Mouse (Mus musculus): ENCODE data around the gene Zmynd10. TPM values are rescaled to one million over a fixed set of nuclear protein-coding genes. Genes with fewer than 3 reads are reported as not detected.

Gene Zmynd10
- polyA plus RNA-seq, 1 experiment: 0.84 TPM

GRCm38 (mm10) chr9:107593101-107593976, 46.2 kb downstream of the Zmynd10 start:
- WGBS: 88% methylated on average over 11 of the region's 11 CpGs
- no peaks in the 10 kb centered on the region for H3K27me3 ChIP-seq (ENCODE audit: control insufficient read depth, insufficient read depth, low read length)
- peak overlapping the region; percentile 9; the same call in 1 of the 2 replicates for H3K27ac ChIP-seq (ENCODE audit: insufficient read depth, low read length)
- no peaks in the 10 kb centered on the region; the same call in 1 of the 2 replicates for H3K4me1 ChIP-seq (ENCODE audit: control insufficient read depth, insufficient read depth, insufficient read length)
- DNase-seq (ENCODE audit: low read depth in 1 of 2, low spot score in 2 of 2): no peak
- no peak overlapping the region for H3K4me3 ChIP-seq (ENCODE audit: extremely low read depth, insufficient read depth, insufficient read length)
- no peak for TF ChIP-seq CTCF (IDR thresholded peaks at IDR 0.05; ENCODE audit: extremely low read depth, insufficient read depth, insufficient read length, insufficient replicate concordance)
- TF ChIP-seq POLR2A (IDR thresholded peaks at IDR 0.05; ENCODE audit: low read depth, low read length): no peak
- H3K36me3 ChIP-seq (ENCODE audit: control insufficient read depth, insufficient read depth, low read length): peaks cover 27% of the 10 kb centered on the region

GRCm38 (mm10) chr9:107594281-107595062, 47.4 kb downstream of the Zmynd10 start:
- Histone ChIP-seq H3K27me3 (ENCODE audit: control insufficient read depth, insufficient read depth, low read length) (no peaks in the 10 kb centered on the region), H3K27ac (ENCODE audit: insufficient read depth, low read length) (no peak overlapping the region), H3K4me1 (ENCODE audit: control insufficient read depth, insufficient read depth, insufficient read length) (no peaks in the 10 kb centered on the region), H3K4me3 (ENCODE audit: extremely low read depth, insufficient read depth, insufficient read length) (no peak overlapping the region), H3K36me3 (ENCODE audit: control insufficient read depth, insufficient read depth, low read length) (peaks cover 27% of the 10 kb centered on the region)
- no peak for DNase-seq (ENCODE audit: low read depth in 1 of 2, low spot score in 2 of 2)
- no peak for TF ChIP-seq CTCF (IDR thresholded peaks at IDR 0.05; ENCODE audit: extremely low read depth, insufficient read depth, insufficient read length, insufficient replicate concordance)
- no peak for TF ChIP-seq POLR2A (IDR thresholded peaks at IDR 0.05; ENCODE audit: low read depth, low read length)
- 91% methylated on average over 8 of the region's 8 CpGs for WGBS

DNA sequence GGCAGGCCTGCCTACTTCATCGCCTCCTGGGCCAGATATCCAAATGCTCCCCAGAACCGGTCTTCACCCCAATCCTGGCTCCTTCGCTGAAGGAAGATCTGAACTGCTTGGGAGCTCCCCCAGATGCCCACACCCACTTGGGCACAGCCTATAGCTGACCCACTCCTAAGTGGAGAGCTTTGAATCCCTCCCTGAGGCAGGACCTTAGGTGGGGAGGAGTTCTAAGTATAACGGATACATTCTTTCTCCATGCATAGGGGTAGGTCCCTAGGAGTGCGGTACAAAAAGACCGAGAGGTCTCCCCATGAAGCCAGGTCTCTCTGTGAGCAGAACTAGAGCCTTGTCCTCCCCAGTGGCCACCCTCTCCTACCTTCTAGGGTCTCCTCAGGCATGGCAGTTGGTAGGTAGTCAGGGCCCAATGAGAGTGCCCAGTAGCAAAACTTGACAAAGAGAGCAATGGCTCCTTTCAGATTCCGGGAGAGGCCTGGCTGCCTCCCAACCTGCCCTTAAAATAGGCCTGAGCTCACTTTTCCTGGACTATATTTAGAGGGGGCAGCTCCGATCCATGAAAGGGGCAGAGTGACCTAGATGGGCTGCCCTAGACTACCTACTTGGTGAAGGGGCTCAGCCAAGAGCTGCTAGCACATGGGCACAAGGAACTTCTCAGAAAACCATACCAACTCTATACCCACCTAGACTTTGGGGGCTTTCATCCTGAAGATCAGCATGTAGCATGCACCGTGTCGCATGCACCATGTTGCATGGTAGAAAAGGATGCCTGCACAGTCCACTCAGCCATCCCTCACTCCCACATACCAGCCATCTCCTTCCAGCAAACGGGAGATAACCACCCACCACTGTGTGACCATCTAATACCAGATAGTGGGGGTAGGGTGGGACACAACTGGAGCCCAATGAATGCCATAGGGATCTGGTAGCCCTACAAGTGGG, 49.8 kb downstream of the Zmynd10 start:
- 90% methylated on average over 11 of the region's 11 CpGs for WGBS
- DNase-seq (ENCODE audit: low read depth in 1 of 2, low spot score in 2 of 2): no peak

GRCm38 (mm10) chr9:107598385-107598784, 51.3 kb downstream of the Zmynd10 start:
- 82% methylated on average over 5 of the region's 5 CpGs for WGBS
- Histone ChIP-seq H3K36me3 (ENCODE audit: control insufficient read depth, insufficient read depth, low read length) (no peaks in the 10 kb centered on the region; the same call in 1 of the 2 replicates), H3K4me3 (ENCODE audit: extremely low read depth, insufficient read depth, insufficient read length) (no peak overlapping the region), H3K27me3 (ENCODE audit: control insufficient read depth, insufficient read depth, low read length) (no peaks in the 10 kb centered on the region), H3K4me1 (ENCODE audit: control insufficient read depth, insufficient read depth, insufficient read length) (peaks cover 20% of the 10 kb centered on the region; the same call in 1 of the 2 replicates), H3K27ac (ENCODE audit: insufficient read depth, low read length) (no peak overlapping the region)
- no peak for TF ChIP-seq POLR2A (IDR thresholded peaks at IDR 0.05; ENCODE audit: low read depth, low read length)
- no peak for TF ChIP-seq CTCF (IDR thresholded peaks at IDR 0.05; ENCODE audit: extremely low read depth, insufficient read depth, insufficient read length, insufficient replicate concordance)
- DNase-seq (ENCODE audit: low read depth in 1 of 2, low spot score in 2 of 2): no peak

More for the DNA sequence above, 49.8 kb downstream of the Zmynd10 start:
- Histone ChIP-seq H3K36me3 (ENCODE audit: control insufficient read depth, insufficient read depth, low read length) (peaks cover 8% of the 10 kb centered on the region), H3K27ac (ENCODE audit: insufficient read depth, low read length) (no peak overlapping the region), H3K4me3 (ENCODE audit: extremely low read depth, insufficient read depth, insufficient read length) (no peak overlapping the region), H3K27me3 (ENCODE audit: control insufficient read depth, insufficient read depth, low read length) (no peaks in the 10 kb centered on the region), H3K4me1 (ENCODE audit: control insufficient read depth, insufficient read depth, insufficient read length) (peaks cover 7% of the 10 kb centered on the region; the same call in 1 of the 2 replicates)
- TF ChIP-seq POLR2A (IDR thresholded peaks at IDR 0.05; ENCODE audit: low read depth, low read length) (no peak), CTCF (IDR thresholded peaks at IDR 0.05; ENCODE audit: extremely low read depth, insufficient read depth, insufficient read length, insufficient replicate concordance) (no peak)

DNA sequence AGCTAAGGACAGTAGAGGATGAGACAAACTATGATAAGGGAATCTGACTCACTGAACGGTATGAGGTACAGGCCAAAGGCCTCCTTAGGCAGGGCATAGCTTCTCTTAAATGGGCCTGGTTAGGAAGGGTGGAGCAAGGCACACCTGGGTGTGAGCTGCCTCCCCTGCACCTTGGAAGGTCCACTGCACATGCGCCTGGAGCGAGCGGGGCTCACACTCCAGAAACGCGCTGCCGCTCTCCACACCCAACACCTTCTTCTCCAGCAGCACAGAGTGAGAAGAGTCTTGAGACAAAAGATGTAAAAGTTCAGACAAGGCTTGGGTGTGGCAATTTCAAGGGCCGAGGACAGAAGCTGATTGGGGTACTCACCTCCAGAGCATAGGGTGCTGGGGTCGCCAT, 52.3 kb downstream of the Zmynd10 start:
- DNase-seq (ENCODE audit: low read depth in 1 of 2, low spot score in 2 of 2): no peak
- WGBS: 88% methylated on average over 9 of the region's 9 CpGs
- no peaks in the 10 kb centered on the region for H3K36me3 ChIP-seq (ENCODE audit: control insufficient read depth, insufficient read depth, low read length)
- no peaks in the 10 kb centered on the region for H3K27me3 ChIP-seq (ENCODE audit: control insufficient read depth, insufficient read depth, low read length)
- H3K4me3 ChIP-seq (ENCODE audit: extremely low read depth, insufficient read depth, insufficient read length): no peak overlapping the region
- TF ChIP-seq CTCF (IDR thresholded peaks at IDR 0.05; ENCODE audit: extremely low read depth, insufficient read depth, insufficient read length, insufficient replicate concordance): no peak
- no peak for TF ChIP-seq POLR2A (IDR thresholded peaks at IDR 0.05; ENCODE audit: low read depth, low read length)
- H3K27ac ChIP-seq (ENCODE audit: insufficient read depth, low read length): no peak overlapping the region
- H3K4me1 ChIP-seq (ENCODE audit: control insufficient read depth, insufficient read depth, insufficient read length): peaks cover 24% of the 10 kb centered on the region; the same call in 1 of the 2 replicates

DNA sequence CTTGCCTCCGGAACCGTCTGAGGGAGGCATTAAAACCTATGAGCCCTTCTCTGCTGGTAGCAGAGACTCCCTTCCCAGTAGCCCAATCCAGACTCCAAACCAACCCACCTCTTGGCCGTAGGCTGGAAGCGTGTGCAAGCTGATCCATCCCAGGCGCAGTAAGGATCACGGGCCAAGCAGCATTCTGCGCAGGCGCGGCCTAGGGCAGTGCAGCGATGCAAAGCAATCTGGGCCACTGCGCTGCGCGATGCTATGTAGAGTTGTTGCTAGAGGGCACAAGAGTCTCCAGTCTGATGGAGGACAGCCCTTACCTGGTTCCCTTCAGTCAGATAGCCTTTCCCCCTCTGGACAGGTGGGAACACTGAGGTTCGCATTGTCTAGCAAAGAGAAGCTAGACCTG, 52.7 kb downstream of the Zmynd10 start:
- no peaks in the 10 kb centered on the region for H3K27me3 ChIP-seq (ENCODE audit: control insufficient read depth, insufficient read depth, low read length)

More for the DNA sequence above, 52.7 kb downstream of the Zmynd10 start:
- no peaks in the 10 kb centered on the region for H3K36me3 ChIP-seq (ENCODE audit: control insufficient read depth, insufficient read depth, low read length)
- DNase-seq (ENCODE audit: low read depth in 1 of 2, low spot score in 2 of 2): no peak
- H3K4me3 ChIP-seq (ENCODE audit: extremely low read depth, insufficient read depth, insufficient read length): no peak overlapping the region
- H3K4me1 ChIP-seq (ENCODE audit: control insufficient read depth, insufficient read depth, insufficient read length): peaks cover 24% of the 10 kb centered on the region
- TF ChIP-seq POLR2A (IDR thresholded peaks at IDR 0.05; ENCODE audit: low read depth, low read length) (no peak), CTCF (IDR thresholded peaks at IDR 0.05; ENCODE audit: extremely low read depth, insufficient read depth, insufficient read length, insufficient replicate concordance) (no peak)
- WGBS: 89% methylated on average over 14 of the region's 14 CpGs
- H3K27ac ChIP-seq (ENCODE audit: insufficient read depth, low read length): no peak overlapping the region
